Comparison of ENCODE assay signal across 8 mouse cellular contexts in the genomic region with DNA sequence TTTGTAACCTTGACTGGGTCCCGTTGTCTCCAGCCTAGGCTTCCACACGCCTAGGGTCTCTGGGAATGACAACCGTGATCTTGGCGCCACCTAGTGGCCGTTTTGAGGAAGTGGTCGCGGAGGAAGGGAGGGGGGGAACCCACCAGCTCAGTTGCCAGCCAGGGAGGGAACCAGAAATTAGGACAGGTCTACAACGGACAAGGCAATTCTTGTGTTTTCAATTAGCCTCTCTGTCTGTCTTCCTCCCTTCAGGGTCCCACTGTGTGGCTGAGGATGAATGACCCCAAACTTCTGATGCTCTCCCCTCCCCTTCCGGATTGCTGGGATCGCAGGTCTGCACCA. TPM values are rescaled to one million over a fixed set of nuclear protein-coding genes. Genes with fewer than 3 reads are reported as not detected.
DNase-seq lines count a peak whose midpoint lies in the region; ATAC-seq and TF ChIP-seq lines count a peak whose summit lies in the region.

No protein-coding gene starts in this region.

- H3K9me3 ChIP-seq in ES-Bruce4 (replicated peaks; ENCODE audit: control insufficient read depth, insufficient read depth, low read length, poor library complexity, severe bottlenecking): no peaks in the 10 kb centered on the region
- no peaks in the 10 kb centered on the region for H3K9me3 ChIP-seq in forebrain, embryonic 10.5 days
- no peaks in the 10 kb centered on the region for H3K9me3 ChIP-seq in heart, embryonic 15.5 days (replicated peaks)

- no peak for TF ChIP-seq EP300 in ES-Bruce4 (IDR thresholded peaks at IDR 0.05; ENCODE audit: insufficient read depth, low read depth, low read length)

- no peak overlapping the region for H3K9ac ChIP-seq in ES-Bruce4 (ENCODE audit: low read depth, poor library complexity, severe bottlenecking)
- H3K9ac ChIP-seq in heart, embryonic 15.5 days: no peak overlapping the region

- DNase-seq in brain, embryonic 18.5 days (ENCODE audit: low read depth, low spot score): peak; percentile 39
- peak; percentile 76 for DNase-seq in forebrain, embryonic 10.5 days (ENCODE audit: extremely low spot score, low spot score)
- DNase-seq in kidney, postnatal 25 days: peak; percentile 72 to 75
- DNase-seq in lung, adult 2 months: peak; percentile 65
- peak; percentile 23 to 26 for DNase-seq in thymus, adult 18-20 months

- 0 out of 2 replicates have a peak, but pooled peaks have one; percentile 37 for ATAC-seq in heart, embryonic 15.5 days (replicated peaks; ENCODE audit: insufficient number of reproducible peaks, insufficient read depth, low FRiP score, low read depth)

- peak; percentile 94 for TF ChIP-seq CTCF in ES-Bruce4 (IDR thresholded peaks at IDR 0.05; ENCODE audit: low read depth, low read length)
- TF ChIP-seq CTCF in lung, adult 2 months (IDR thresholded peaks at IDR 0.05; ENCODE audit: insufficient read depth, low read length): peak; percentile 89
- peak; percentile 91 for TF ChIP-seq CTCF in olfactory bulb, adult 2 months (IDR thresholded peaks at IDR 0.05; ENCODE audit: insufficient read depth, low read depth, low read length)

- no peak for TF ChIP-seq POLR2A in ES-Bruce4 (IDR thresholded peaks at IDR 0.05; ENCODE audit: insufficient read depth, low read length)
- TF ChIP-seq POLR2A in lung, adult 2 months (IDR thresholded peaks at IDR 0.05; ENCODE audit: borderline replicate concordance, extremely low read depth, low read depth, low read length): no peak
- no peak for TF ChIP-seq POLR2A in olfactory bulb, adult 2 months (IDR thresholded peaks at IDR 0.05; ENCODE audit: insufficient read depth, low read depth, low read length)

- 19% methylated on average over 10 of the region's 10 CpGs for WGBS in forebrain, embryonic 10.5 days
- 16% methylated on average over 10 of the region's 10 CpGs for WGBS in heart, embryonic 15.5 days
- 18% methylated on average over 10 of the region's 10 CpGs for WGBS in lung, adult 2 months
- WGBS in olfactory bulb, adult 2 months: 13% methylated on average over 10 of the region's 10 CpGs

- no peaks in the 10 kb centered on the region for H3K4me1 ChIP-seq in ES-Bruce4 (ENCODE audit: control insufficient read depth, insufficient read depth, low read length)
- peaks cover 13% of the 10 kb centered on the region for H3K4me1 ChIP-seq in forebrain, embryonic 10.5 days
- peaks cover 11% of the 10 kb centered on the region; the same call in 1 of the 2 replicates for H3K4me1 ChIP-seq in heart, embryonic 15.5 days (replicated peaks)
- no peaks in the 10 kb centered on the region for H3K4me1 ChIP-seq in lung, adult 2 months (ENCODE audit: control insufficient read depth, insufficient read depth, low read length)
- H3K4me1 ChIP-seq in olfactory bulb, adult 2 months (ENCODE audit: control insufficient read depth, insufficient read depth, low read length): peaks cover 10% of the 10 kb centered on the region

- no peaks in the 10 kb centered on the region for H3K27me3 ChIP-seq in ES-Bruce4 (ENCODE audit: control insufficient read depth, insufficient read depth, low read length, poor library complexity, severe bottlenecking)
- no peaks in the 10 kb centered on the region for H3K27me3 ChIP-seq in forebrain, embryonic 10.5 days (ENCODE audit: poor library complexity, severe bottlenecking)
- H3K27me3 ChIP-seq in heart, embryonic 15.5 days: no peaks in the 10 kb centered on the region

- no peak overlapping the region for H3K27ac ChIP-seq in ES-Bruce4 (ENCODE audit: insufficient read depth, low read length)
- H3K27ac ChIP-seq in forebrain, embryonic 10.5 days: no peak overlapping the region
- no peak overlapping the region for H3K27ac ChIP-seq in heart, embryonic 15.5 days
- H3K27ac ChIP-seq in olfactory bulb, adult 2 months (ENCODE audit: insufficient read depth, low read depth, low read length): no peak overlapping the region

- H3K4me3 ChIP-seq in ES-Bruce4 (ENCODE audit: low read depth, low read length): no peak overlapping the region
- H3K4me3 ChIP-seq in forebrain, embryonic 10.5 days: no peak overlapping the region
- H3K4me3 ChIP-seq in heart, embryonic 15.5 days: no peak overlapping the region
- H3K4me3 ChIP-seq in lung, adult 2 months (replicated peaks; ENCODE audit: extremely low read depth, low read depth, low read length): no peak overlapping the region
- H3K4me3 ChIP-seq in olfactory bulb, adult 2 months (ENCODE audit: insufficient read depth, low read depth, low read length): no peak overlapping the region

- H3K36me3 ChIP-seq in ES-Bruce4 (ENCODE audit: control insufficient read depth, insufficient read depth, low read length, poor library complexity, severe bottlenecking): no peaks in the 10 kb centered on the region
- no peaks in the 10 kb centered on the region for H3K36me3 ChIP-seq in forebrain, embryonic 10.5 days (replicated peaks)
- no peaks in the 10 kb centered on the region for H3K36me3 ChIP-seq in heart, embryonic 15.5 days

- H3K4me2 ChIP-seq in heart, embryonic 15.5 days: peak overlapping the region; percentile 19; the same call in 1 of the 2 replicates

RNA-seq across cellular contexts. Expression of gene Kifc3, which starts 1.4 kb away (rescaled TPM):
- 19.0 and 22.2 TPM in 2 replicates for polyA plus RNA-seq in ES-Bruce4 (2011; ENCODE audit: insufficient read depth, insufficient read length, low read depth, missing spikeins)
- 4.4 and 5.5 TPM in 2 replicates for polyA plus RNA-seq in forebrain, embryonic 10.5 days (2016; fragmentation: Nextera tagmentation; extraction: Ambion mirVana)
- 15.7 and 19.3 TPM in 2 replicates for polyA plus RNA-seq in heart, embryonic 15.5 days (2015; fragmentation: Nextera tagmentation; extraction: Ambion mirVana)
- 93.2 and 95.3 TPM in 2 replicates for polyA plus RNA-seq in lung, adult 2 months (2012; rRNA removed)
- not detected in 2 replicates for polyA plus RNA-seq in olfactory bulb, adult 2 months (2012; ENCODE audit: insufficient read depth, insufficient read length, low replicate concordance, missing spikeins)

Comparison
In these comparisons a context has a peak if more than half of its experiments do, and no peak if none do; other contexts are left out.
1. DNase-seq: peak in every context shown above with its lines; median percentile 76 in forebrain, embryonic 10.5 days; 74 in kidney, postnatal 25 days; 65 in lung, adult 2 months; 39 in brain, embryonic 18.5 days; 24 in thymus, adult 18-20 months.